Mouse (Mus musculus) neural tube, embryonic 11.5 days (tissue): ENCODE results near the gene Sh2d3c. TPM values are rescaled to one million over a fixed set of nuclear protein-coding genes. Genes with fewer than 3 reads are reported as not detected.

ENCODE experiments used
- ATAC-seq: fragments of 200-750 bp; cut with Nextera tagmentation; 2 replicates; pipeline ENCODE4 v1.8.0; 2017; ENCODE audit warnings: moderate number of reproducible peaks, mild to moderate bottlenecking, moderate TSS enrichment, moderate library complexity; ENCODE audit not compliant: insufficient read depth, low FRiP score, low TSS enrichment
- DNase-seq: peaks from one replicate; pipeline ENCODE4 v3.0.0-alpha.2; 2015; ENCODE audit warnings: low spot score
- H3K27ac ChIP-seq: fragments of 300-500 bp; sonication (generic); 2 replicates; pipeline ENCODE4 v1.5.1; 2014; ENCODE audit warnings: low read depth, mild to moderate bottlenecking, low read length
- H3K27me3 ChIP-seq: fragments of 300-500 bp; sonication (generic); 2 replicates; pipeline ENCODE4 v1.6.1; 2014; ENCODE audit warnings: mild to moderate bottlenecking, low read length, mixed read lengths; ENCODE audit not compliant: control insufficient read depth, insufficient read depth
- H3K36me3 ChIP-seq: fragments of 300-500 bp; sonication (generic); 2 replicates; pipeline ENCODE4 v1.6.1; 2014; ENCODE audit warnings: mild to moderate bottlenecking, low read length, moderate library complexity, mixed read lengths; ENCODE audit not compliant: control insufficient read depth, insufficient read depth
- H3K4me1 ChIP-seq: fragments of 300-500 bp; sonication (generic); 2 replicates; pipeline ENCODE4 v1.6.1; 2014; ENCODE audit warnings: low read length, mixed read lengths; ENCODE audit not compliant: control insufficient read depth, insufficient read depth
- H3K4me2 ChIP-seq: fragments of 300-500 bp; sonication (generic); 2 replicates; pipeline ENCODE4 v1.6.1; 2014; ENCODE audit warnings: low read depth, mild to moderate bottlenecking, moderate library complexity
- H3K4me3 ChIP-seq: fragments of 300-500 bp; sonication (generic); 2 replicates; pipeline ENCODE4 v1.5.1; 2014; ENCODE audit warnings: low read depth, low read length
- H3K9ac ChIP-seq: fragments of 300-500 bp; sonication (generic); 2 replicates; pipeline ENCODE4 v1.6.1; 2014; ENCODE audit warnings: mild to moderate bottlenecking, low read length
- H3K9me3 ChIP-seq: fragments of 300-500 bp; sonication (generic); 2 replicates; pipeline ENCODE4 v1.6.1; 2016; ENCODE audit warnings: low read length; ENCODE audit not compliant: control insufficient read depth
- WGBS: fragments of 180-500 bp; shearing (Covaris S2); extraction: QIAGEN DNeasy Blood & Tissue Kit; methylation state at CpG from one replicate; pipeline ENCODE4 v1.1.7; 2014; 5-methylcytosine and 5-hydroxymethylcytosine counted together
- microRNA counts: library from miRNA; unstranded; fragments of <30 nt; microRNA quantifications from one replicate; lab custom pipeline; 2015
- microRNA-seq: library from miRNA; unstranded; fragments of <30 nt; microRNA quantifications from one replicate; pipeline ENCODE4, GENCODE M21; 2016
- polyA plus RNA-seq: library from polyadenylated mRNA; unstranded; fragments of >200 nt; fragmentation: Nextera tagmentation; extraction: Ambion mirVana; gene quantifications from 2 replicates; pipeline ENCODE4 v1.2.1, GENCODE M21; 2014

Gene Sh2d3c
- polyA plus RNA-seq, 1 experiment from 2014 or later: 30.6 TPM

- Histone ChIP-seq H3K36me3 (no peaks in the 10 kb centered on the region), H3K27ac (no peak overlapping the region), H3K4me1 (no peaks in the 10 kb centered on the region), H3K4me3 (no peak overlapping the region), H3K9me3 (no peaks in the 10 kb centered on the region), H3K9ac (no peak overlapping the region), H3K4me2 (no peak overlapping the region), H3K27me3 (no peaks in the 10 kb centered on the region)
- 57% methylated on average over 6 of the region's 6 CpGs for WGBS
- no peak for DNase-seq
- no peak for ATAC-seq
Observed at GRCm38 (mm10) chr2:32787176-32787575, 66.3 kb downstream of the Sh2d3c start.

GRCm38 (mm10) chr2:32788581-32788980, 67.7 kb downstream of the Sh2d3c start:
- no peaks in the 10 kb centered on the region for H3K4me1 ChIP-seq
- no peak overlapping the region for H3K4me2 ChIP-seq
- no peaks in the 10 kb centered on the region for H3K36me3 ChIP-seq
- 79% methylated on average over 2 of the region's 2 CpGs for WGBS
- DNase-seq: no peak
- no peak overlapping the region for H3K9ac ChIP-seq
- ATAC-seq: no peak
- H3K9me3 ChIP-seq: no peaks in the 10 kb centered on the region
- H3K27me3 ChIP-seq: no peaks in the 10 kb centered on the region
- H3K27ac ChIP-seq: no peak overlapping the region
- H3K4me3 ChIP-seq: no peak overlapping the region

DNA sequence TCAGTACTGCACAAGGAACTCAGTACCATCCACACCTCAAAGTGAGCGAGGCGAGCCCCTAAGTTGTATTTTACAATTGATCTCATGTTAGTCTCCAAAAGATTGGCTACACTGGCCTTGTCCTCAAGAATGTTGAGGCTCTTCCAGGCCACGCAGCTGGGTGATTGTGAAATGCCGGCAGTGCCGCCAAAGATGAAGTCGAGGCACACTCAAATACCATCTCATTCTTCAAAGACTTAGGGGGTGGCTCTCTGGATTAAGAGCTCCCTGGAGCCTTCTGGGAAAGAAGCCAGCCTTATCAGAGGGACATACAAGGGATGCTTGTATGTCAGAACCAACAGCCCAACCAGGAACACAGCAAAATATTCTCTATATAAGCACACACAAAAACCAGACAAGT, 70.4 kb downstream of the Sh2d3c start:
- WGBS: 87% methylated on average over 6 of the region's 6 CpGs
- DNase-seq (no peak), ATAC-seq (no peak)
- H3K9me3 ChIP-seq: no peaks in the 10 kb centered on the region
- H3K4me3 ChIP-seq: no peak overlapping the region
- no peaks in the 10 kb centered on the region for H3K27me3 ChIP-seq
- no peak overlapping the region for H3K4me2 ChIP-seq
- H3K4me1 ChIP-seq: no peaks in the 10 kb centered on the region
- H3K9ac ChIP-seq: no peak overlapping the region
- no peak overlapping the region for H3K27ac ChIP-seq
- H3K36me3 ChIP-seq: no peaks in the 10 kb centered on the region

GRCm38 (mm10) chr2:32795748-32796418, 75.0 kb downstream of the Sh2d3c start:
- H3K4me2 ChIP-seq: no peak overlapping the region
- H3K9ac ChIP-seq: no peak overlapping the region
- no peak overlapping the region for H3K4me3 ChIP-seq
- no peaks in the 10 kb centered on the region for H3K9me3 ChIP-seq
- ATAC-seq (no peak), DNase-seq (no peak)
- no peaks in the 10 kb centered on the region for H3K4me1 ChIP-seq
- H3K27ac ChIP-seq: no peak overlapping the region
- H3K36me3 ChIP-seq: peaks cover 8% of the 10 kb centered on the region
- 88% methylated on average over 13 of the region's 13 CpGs for WGBS
- no peaks in the 10 kb centered on the region for H3K27me3 ChIP-seq

- WGBS: 69% methylated on average over 10 of the region's 10 CpGs
Observed at GRCm38 (mm10) chr2:32798251-32798962, 77.6 kb downstream of the Sh2d3c start.

More at GRCm38 (mm10) chr2:32798251-32798962, 77.6 kb downstream of the Sh2d3c start:
- Histone ChIP-seq H3K27me3 (no peaks in the 10 kb centered on the region), H3K27ac (no peak overlapping the region), H3K4me1 (no peaks in the 10 kb centered on the region), H3K36me3 (peaks cover 8% of the 10 kb centered on the region), H3K4me3 (no peak overlapping the region), H3K9me3 (no peaks in the 10 kb centered on the region), H3K4me2 (no peak overlapping the region), H3K9ac (no peak overlapping the region)
- no peak for DNase-seq
- ATAC-seq: no peak

MicroRNA genes within 50 kb of the gene (microRNA counts, 519-probe panel; counts per million panel counts)
- microRNA mmu-miR-2861 (lab: Ali Mortazavi, UCI): 171 counts per million, percentile 57 among the panel's probes with 10 or more counts

Small RNAs within 50 kb of the gene (microRNA-seq; reads per million reads assigned to microRNA genes)
- gene Gm47291 (not detected), gene Mir2861 (not detected), gene Mir3960 (not detected), gene Mir8093 (not detected)

Other genes starting within 250 kb of the Sh2d3c start
- 13.1 and 13.2 TPM in 2 replicates for gene Fam102a, start 185.7 kb upstream of the Sh2d3c start, polyA plus RNA-seq
- gene Dpm2, start 150.2 kb upstream of the Sh2d3c start, polyA plus RNA-seq: 110 and 111 TPM in 2 replicates
- gene Pip5kl1, start 146.3 kb upstream of the Sh2d3c start, polyA plus RNA-seq: 2.6 and 3.6 TPM in 2 replicates
- gene 9430097D07Rik, start 145.4 kb upstream of the Sh2d3c start, polyA plus RNA-seq: 0.25 and 0.58 TPM in 2 replicates
- 20.9 and 21.8 TPM in 2 replicates for gene St6galnac4, start 134.0 kb upstream of the Sh2d3c start, polyA plus RNA-seq
- gene St6galnac6, start 121.3 kb upstream of the Sh2d3c start, polyA plus RNA-seq: 4.8 and 5.1 TPM in 2 replicates
- gene Ak1, start 99.3 kb upstream of the Sh2d3c start, polyA plus RNA-seq: 33.0 and 33.8 TPM in 2 replicates
- 24.5 and 26.8 TPM in 2 replicates for gene Eng, start 74.5 kb upstream of the Sh2d3c start, polyA plus RNA-seq
- gene Fpgs, start 16.9 kb upstream of the Sh2d3c start, polyA plus RNA-seq: 18.0 and 19.4 TPM in 2 replicates
- 82.4 and 84.6 TPM in 2 replicates for gene Cdk9, start 8.0 kb upstream of the Sh2d3c start, polyA plus RNA-seq
- gene 6330409D20Rik, start 20.0 kb downstream of the Sh2d3c start, polyA plus RNA-seq: 2.1 and 2.2 TPM in 2 replicates
- gene Tor2a, start 36.2 kb downstream of the Sh2d3c start, polyA plus RNA-seq: 59.7 and 63.1 TPM in 2 replicates
- gene Ttc16, start 54.6 kb downstream of the Sh2d3c start, polyA plus RNA-seq: 0.27 and 1.1 TPM in 2 replicates
- 3.4 and 3.6 TPM in 2 replicates for gene Ptrh1, start 54.7 kb downstream of the Sh2d3c start, polyA plus RNA-seq
- 0.87 TPM in 1 of 2 replicates, not detected in the other for gene Cfap157, start 63.4 kb downstream of the Sh2d3c start, polyA plus RNA-seq
- gene Stxbp1, start 126.2 kb downstream of the Sh2d3c start, polyA plus RNA-seq: 74.0 and 89.9 TPM in 2 replicates
- gene Fam129b, start 155.1 kb downstream of the Sh2d3c start, polyA plus RNA-seq: 17.0 and 17.2 TPM in 2 replicates
- gene Rpl12, start 240.5 kb downstream of the Sh2d3c start, polyA plus RNA-seq: 147 and 152 TPM in 2 replicates
- gene Lrsam1, start 240.6 kb downstream of the Sh2d3c start, polyA plus RNA-seq: 10.2 and 12.6 TPM in 2 replicates